Mouse (Mus musculus) liver, embryonic 15.5 days (tissue): ENCODE results near the gene Macf1. TPM values are rescaled to one million over a fixed set of nuclear protein-coding genes. Genes with fewer than 3 reads are reported as not detected.
"Not testable (repeated sequence)": the region's sequence is repeated elsewhere in the genome, so short reads cannot be mapped to it uniquely, and the experiment has no call there.

ENCODE experiments used
- ATAC-seq: fragments of 200-750 bp; cut with Nextera tagmentation; 2 replicates; pipeline ENCODE4 v1.8.0; 2017; ENCODE audit warnings: moderate number of reproducible peaks, mild to moderate bottlenecking, moderate library complexity; ENCODE audit not compliant: insufficient read depth
- H3K27ac ChIP-seq: fragments of 300-500 bp; sonication (generic); replicated peaks from 2 replicates; pipeline ENCODE4 v1.5.1; 2015; ENCODE audit warnings: mild to moderate bottlenecking, inconsistent platforms
- H3K27me3 ChIP-seq: fragments of 300-500 bp; sonication (generic); 2 replicates; pipeline ENCODE4 v1.6.1; 2015; ENCODE audit warnings: mild to moderate bottlenecking, inconsistent platforms
- H3K36me3 ChIP-seq: fragments of 300-500 bp; sonication (generic); replicated peaks from 2 replicates; pipeline ENCODE4 v1.6.1; 2015; ENCODE audit warnings: moderate library complexity, mild to moderate bottlenecking, inconsistent platforms
- H3K4me1 ChIP-seq: fragments of 300-500 bp; sonication (generic); replicated peaks from 2 replicates; pipeline ENCODE4 v1.6.1; 2015; ENCODE audit warnings: inconsistent platforms
- H3K4me2 ChIP-seq: fragments of 300-500 bp; sonication (generic); 2 replicates; pipeline ENCODE4 v1.6.1; 2015; ENCODE audit warnings: moderate library complexity, mild to moderate bottlenecking, inconsistent platforms
- H3K4me3 ChIP-seq: fragments of 300-500 bp; sonication (generic); replicated peaks from 2 replicates; pipeline ENCODE4 v1.5.1; 2015; ENCODE audit warnings: mild to moderate bottlenecking, inconsistent platforms
- H3K9ac ChIP-seq: fragments of 300-500 bp; sonication (generic); 2 replicates; pipeline ENCODE4 v1.6.1; 2015; ENCODE audit warnings: moderate library complexity, mild to moderate bottlenecking, inconsistent platforms
- H3K9me3 ChIP-seq: fragments of 300-500 bp; sonication (generic); replicated peaks from 2 replicates; pipeline ENCODE4 v1.6.1; 2016; ENCODE audit warnings: inconsistent platforms
- WGBS: fragments of 180-500 bp; shearing (Covaris S2); methylation state at CpG from one replicate; pipeline ENCODE4 v1.1.7; 2015; ENCODE audit warnings: mixed read lengths; ENCODE audit not compliant: insufficient replicate concordance; 5-methylcytosine and 5-hydroxymethylcytosine counted together
- polyA plus RNA-seq: library from polyadenylated mRNA; unstranded; fragments of >200 nt; fragmentation: Nextera tagmentation; extraction: Ambion mirVana; gene quantifications from 2 replicates; pipeline ENCODE4 v1.2.1, GENCODE M21; 2015

Macf1 gene
- polyA plus RNA-seq, 1 experiment from 2014 or later = 8.4 TPM

- no peaks in the 10 kb centered on the region for H3K9me3 ChIP-seq
- no peak overlapping the region for H3K4me3 ChIP-seq
- no peaks in the 10 kb centered on the region for H3K4me1 ChIP-seq
- no peak overlapping the region for H3K4me2 ChIP-seq
- ATAC-seq = no peak
- peaks cover 21% of the 10 kb centered on the region for H3K27me3 ChIP-seq
- no peak overlapping the region for H3K9ac ChIP-seq
- no peak overlapping the region for H3K27ac ChIP-seq
- 51% methylated on average over 3 of the region's 3 CpGs for WGBS
- H3K36me3 ChIP-seq = no peaks in the 10 kb centered on the region
These were observed 356.5 kb downstream of the Macf1 start for GRCm38 (mm10) chr4:123327630-123328029.

GRCm38 (mm10) chr4:123326087-123326486 is 358.1 kb downstream of the Macf1 start:
- H3K27ac ChIP-seq = no peak overlapping the region
- no peaks in the 10 kb centered on the region for H3K4me1 ChIP-seq
- no peak for ATAC-seq
- peaks cover 28% of the 10 kb centered on the region for H3K27me3 ChIP-seq
- no peak overlapping the region for H3K9ac ChIP-seq
- H3K9me3 ChIP-seq = no peaks in the 10 kb centered on the region
- no peak overlapping the region for H3K4me2 ChIP-seq
- no peak overlapping the region for H3K4me3 ChIP-seq
- no peaks in the 10 kb centered on the region for H3K36me3 ChIP-seq
- 56% methylated on average over 3 of the region's 3 CpGs for WGBS

- ATAC-seq = no peak
- H3K4me1 ChIP-seq = no peaks in the 10 kb centered on the region
- H3K4me2 ChIP-seq = 0 out of 2 replicates have a peak within 1 kb of the TSS, but pooled peaks have one; percentile 20
- no peaks in the 10 kb centered on the region for H3K36me3 ChIP-seq
- H3K4me3 ChIP-seq = no peak within 1 kb of the TSS
- no peaks in the 10 kb centered on the region for H3K9me3 ChIP-seq
- no peak within 1 kb of the TSS for H3K27ac ChIP-seq
- 17% methylated on average over 13 of the region's 13 CpGs for WGBS
- H3K9ac ChIP-seq = no peak within 1 kb of the TSS
- peaks cover 28% of the 10 kb centered on the region for H3K27me3 ChIP-seq
These were observed 360.6 kb downstream of the Macf1 start, which contains the start of gene Oxct2a for GRCm38 (mm10) chr4:123323534-123323933. Oxct2a (minus strand) TSS chr4:123323634.

- H3K9ac ChIP-seq, H3K27ac ChIP-seq, H3K4me3 ChIP-seq, H3K9me3 ChIP-seq, H3K36me3 ChIP-seq, H3K4me1 ChIP-seq, ATAC-seq: not testable (repeated sequence)
- 28% methylated on average over 27 of the region's 38 CpGs for WGBS
- Histone ChIP-seq H3K27me3 (peaks cover 28% of the 10 kb centered on the region), H3K4me2 (0 out of 2 replicates have a peak overlapping the region, but pooled peaks have one; percentile 20)
These were observed 361.2 kb downstream of the Macf1 start for GRCm38 (mm10) chr4:123322910-123323309.

- H3K36me3 ChIP-seq = no peaks in the 10 kb centered on the region
- no peak overlapping the region for H3K4me3 ChIP-seq
- H3K9me3 ChIP-seq = no peaks in the 10 kb centered on the region
- H3K27me3 ChIP-seq = no peaks in the 10 kb centered on the region
- ATAC-seq = no peak
- no peak overlapping the region for H3K4me2 ChIP-seq
- H3K9ac ChIP-seq = no peak overlapping the region
- H3K4me1 ChIP-seq = peaks cover 13% of the 10 kb centered on the region; the same call in 1 of the 2 replicates
- WGBS = 48% methylated on average over 3 of the region's 3 CpGs
- H3K27ac ChIP-seq = no peak overlapping the region
These were observed 369.7 kb downstream of the Macf1 start for GRCm38 (mm10) chr4:123314497-123314896.

GRCm38 (mm10) chr4:123313010-123313409 is 371.1 kb downstream of the Macf1 start:
- Histone ChIP-seq H3K4me1 (peaks cover 13% of the 10 kb centered on the region; the same call in 1 of the 2 replicates), H3K4me2 (no peak overlapping the region), H3K27ac (no peak overlapping the region), H3K4me3 (no peak overlapping the region), H3K9me3 (no peaks in the 10 kb centered on the region), H3K9ac (no peak overlapping the region), H3K27me3 (no peaks in the 10 kb centered on the region), H3K36me3 (no peaks in the 10 kb centered on the region)
- 22% methylated on average over 6 of the region's 6 CpGs for whole genome bisulfite sequencing
- peak; percentile 34; the same call in 1 of the 2 replicates for ATAC-seq

- no peaks in the 10 kb centered on the region for H3K27me3 ChIP-seq
- no peak for ATAC-seq
- no peaks in the 10 kb centered on the region for H3K9me3 ChIP-seq
- no peak overlapping the region for H3K9ac ChIP-seq
- peaks cover 13% of the 10 kb centered on the region; the same call in 1 of the 2 replicates for H3K4me1 ChIP-seq
- no peak overlapping the region for H3K27ac ChIP-seq
- H3K36me3 ChIP-seq = peaks cover 3% of the 10 kb centered on the region; the same call in 1 of the 2 replicates
- H3K4me3 ChIP-seq = no peak overlapping the region
- WGBS = 67% methylated on average over 7 of the region's 7 CpGs
- H3K4me2 ChIP-seq = no peak overlapping the region
These were observed 372.3 kb downstream of the Macf1 start for GRCm38 (mm10) chr4:123311845-123312244.

- Histone ChIP-seq H3K36me3 (peaks cover 18% of the 10 kb centered on the region), H3K4me2 (no peak overlapping the region), H3K4me3 (no peak overlapping the region), H3K9me3 (no peaks in the 10 kb centered on the region), H3K9ac (no peak overlapping the region), H3K27me3 (no peaks in the 10 kb centered on the region), H3K27ac (no peak overlapping the region), H3K4me1 (peaks cover 15% of the 10 kb centered on the region; the same call in 1 of the 2 replicates)
- WGBS = 38% methylated on average over 3 of the region's 3 CpGs
- ATAC-seq = no peak
These were observed 375.9 kb downstream of the Macf1 start for GRCm38 (mm10) chr4:123308292-123308691.

GRCm38 (mm10) chr4:123306999-123307398 is 377.2 kb downstream of the Macf1 start:
- no peak for ATAC-seq
- H3K27ac ChIP-seq = no peak overlapping the region
- no peak overlapping the region for H3K4me3 ChIP-seq
- no peak overlapping the region for H3K9ac ChIP-seq
- no peaks in the 10 kb centered on the region for H3K27me3 ChIP-seq
- WGBS = 92% methylated on average over 10 of the region's 10 CpGs
- no peak overlapping the region for H3K4me2 ChIP-seq
- no peaks in the 10 kb centered on the region for H3K9me3 ChIP-seq
- H3K4me1 ChIP-seq = peaks cover 5% of the 10 kb centered on the region; the same call in 1 of the 2 replicates
- H3K36me3 ChIP-seq = peaks cover 31% of the 10 kb centered on the region

GRCm38 (mm10) chr4:123305789-123306188 is 378.4 kb downstream of the Macf1 start:
- Histone ChIP-seq H3K36me3 (peaks cover 43% of the 10 kb centered on the region), H3K27ac (no peak overlapping the region), H3K4me3 (no peak overlapping the region), H3K4me2 (no peak overlapping the region), H3K9ac (no peak overlapping the region), H3K9me3 (no peaks in the 10 kb centered on the region), H3K27me3 (no peaks in the 10 kb centered on the region), H3K4me1 (peaks cover 5% of the 10 kb centered on the region; the same call in 1 of the 2 replicates)
- ATAC-seq = peak; percentile 40; the same call in 1 of the 2 replicates
- WGBS = 15% methylated on average over 3 of the region's 3 CpGs
